Comparison of ENCODE assay signal across 8 mouse cellular contexts in the genomic region with DNA sequence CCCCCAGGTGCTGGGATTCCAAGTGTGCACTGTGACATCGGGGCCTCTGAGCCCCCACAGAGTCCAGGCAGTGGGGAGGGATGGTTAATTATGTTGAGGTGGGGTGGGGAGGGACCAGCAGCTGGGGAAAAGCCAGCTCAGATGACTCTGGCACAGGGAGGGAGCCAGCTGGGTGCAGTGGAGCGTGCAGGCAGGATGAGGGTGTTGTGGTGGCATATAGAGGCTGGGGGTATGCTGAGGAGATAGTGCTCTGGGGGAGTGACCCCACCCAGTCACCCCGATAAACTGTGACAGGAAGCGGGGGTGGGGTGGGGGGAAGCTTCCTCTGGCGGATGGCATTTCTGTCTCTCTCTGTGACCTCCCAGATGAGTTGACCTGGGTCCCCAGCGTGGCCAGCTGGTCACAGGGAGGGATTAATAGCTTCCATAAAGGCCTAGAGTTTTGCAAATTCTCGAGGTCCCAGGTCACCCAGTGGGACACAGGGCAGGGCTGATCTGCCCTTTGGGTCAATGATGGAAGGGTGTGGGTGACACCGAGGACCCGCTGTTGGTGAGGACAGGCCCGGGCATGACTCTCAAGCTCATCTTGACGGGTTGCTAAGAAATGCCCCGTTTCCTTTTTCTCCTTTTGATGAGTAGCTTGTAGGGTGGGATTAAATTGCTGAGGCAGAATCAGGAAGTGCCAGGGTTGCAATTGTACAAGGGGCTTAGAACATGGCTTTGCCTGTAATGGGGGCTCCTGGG. TPM values are rescaled to one million over a fixed set of nuclear protein-coding genes. Genes with fewer than 3 reads are reported as not detected.
A peak's percentile ranks its signal among the peaks of the same experiment; 100 is the strongest.
DNase-seq lines count a peak whose midpoint lies in the region; ATAC-seq and TF ChIP-seq lines count a peak whose summit lies in the region.

No protein-coding gene starts in this region.

- H3K27ac ChIP-seq in MEL (ENCODE audit: control insufficient read depth, low read depth, low read length) = peak overlapping the region; percentile 80
- H3K27ac ChIP-seq in hindbrain, postnatal 0 days = no peak overlapping the region
- H3K27ac ChIP-seq in intestine, embryonic 15.5 days = no peak overlapping the region

- WGBS in hindbrain, postnatal 0 days = 44% methylated on average over 12 of the region's 12 CpGs
- 52% methylated on average over 12 of the region's 12 CpGs for WGBS in intestine, embryonic 15.5 days

- peak; percentile 70 to 74 for DNase-seq in kidney, postnatal 4 days
- no peak for DNase-seq in kidney, postnatal 36 days
- peak; percentile 83 for DNase-seq in MEL (ENCODE audit: low read depth, low spot score)
- peak; percentile 29 for DNase-seq in hindbrain, postnatal 0 days (ENCODE audit: low spot score)
- peak; percentile 87 to 88 for DNase-seq in spleen, postnatal 36 days (ENCODE audit: low spot score in 2 of 2)
- no peak for DNase-seq in yolk sac, embryonic 10.5 days (ENCODE audit: low spot score)
- DNase-seq in adrenal gland, adult 18-20 months (ENCODE audit: low spot score in 2 of 2) = no peak

- peaks cover 33% of the 10 kb centered on the region for H3K79me2 ChIP-seq in MEL (ENCODE audit: control insufficient read depth, insufficient read depth, low read length, poor library complexity)

- TF ChIP-seq RAD21 in MEL (IDR thresholded peaks at IDR 0.05; ENCODE audit: low read depth, low read length) = no peak

- peak; percentile 86 to 92 for TF ChIP-seq EP300 in MEL (IDR thresholded peaks at IDR 0.05; ENCODE audit: low read depth in 1 of 2, low read length in 2 of 2)

- no peaks in the 10 kb centered on the region for H3K27me3 ChIP-seq in MEL (ENCODE audit: control insufficient read depth in 1 of 2, insufficient read depth in 2 of 2, low read length in 2 of 2)
- no peaks in the 10 kb centered on the region for H3K27me3 ChIP-seq in hindbrain, postnatal 0 days (ENCODE audit: insufficient read depth, low read length)
- no peaks in the 10 kb centered on the region for H3K27me3 ChIP-seq in intestine, embryonic 15.5 days (replicated peaks)

- no peak for TF ChIP-seq CTCF in MEL (IDR thresholded peaks at IDR 0.05 in 2 of 3, conservative IDR thresholded peaks at IDR 0.05 in 1 of 3; ENCODE audit: control insufficient read depth in 1 of 3, insufficient read depth in 1 of 3, low read depth in 2 of 3, low read length in 3 of 3, poor library complexity in 1 of 3, severe bottlenecking in 1 of 3)
- TF ChIP-seq CTCF in hindbrain, postnatal 0 days (IDR thresholded peaks at IDR 0.05; ENCODE audit: low read depth) = no peak

- no peak for TF ChIP-seq POLR2A in MEL (IDR thresholded peaks at IDR 0.05; ENCODE audit: control insufficient read depth in 1 of 2, insufficient read depth in 1 of 2, low read depth in 1 of 2, low read length in 2 of 2, poor library complexity in 1 of 2)

- peaks cover 0 to 45% of the 10 kb centered on the region in 2 experiments; a peak in 2 of 4 replicates for H3K36me3 ChIP-seq in MEL (ENCODE audit: control insufficient read depth in 1 of 2, insufficient read depth in 2 of 2, low read length in 2 of 2)
- H3K36me3 ChIP-seq in hindbrain, postnatal 0 days (ENCODE audit: insufficient read depth, low read length) = no peaks in the 10 kb centered on the region
- no peaks in the 10 kb centered on the region for H3K36me3 ChIP-seq in intestine, embryonic 15.5 days

- peaks cover 13 to 44% of the 10 kb centered on the region in 2 experiments for H3K4me1 ChIP-seq in MEL (ENCODE audit: control insufficient read depth in 1 of 2, insufficient read depth in 2 of 2, low read length in 2 of 2)
- peaks cover 2% of the 10 kb centered on the region for H3K4me1 ChIP-seq in hindbrain, postnatal 0 days (ENCODE audit: insufficient read depth, low read length)
- 0 out of 2 replicates have a peak, but pooled peaks cover 2% of the 10 kb centered on the region for H3K4me1 ChIP-seq in intestine, embryonic 15.5 days (replicated peaks)

- no peaks in the 10 kb centered on the region for H3K9me3 ChIP-seq in MEL (replicated peaks; ENCODE audit: insufficient read depth, low read length)
- H3K9me3 ChIP-seq in hindbrain, postnatal 0 days (ENCODE audit: low read length) = no peaks in the 10 kb centered on the region
- no peaks in the 10 kb centered on the region for H3K9me3 ChIP-seq in intestine, embryonic 15.5 days

- no peak overlapping the region for H3K4me2 ChIP-seq in hindbrain, postnatal 0 days (ENCODE audit: low read depth, low read length)
- H3K4me2 ChIP-seq in intestine, embryonic 15.5 days (replicated peaks) = no peak overlapping the region

- peak overlapping the region; percentile 39; the same call in 1 of the 2 replicates for H3K9ac ChIP-seq in MEL (ENCODE audit: control insufficient read depth, low read depth, low read length, poor library complexity, severe bottlenecking)
- no peak overlapping the region for H3K9ac ChIP-seq in hindbrain, postnatal 0 days (replicated peaks; ENCODE audit: low read length)
- H3K9ac ChIP-seq in intestine, embryonic 15.5 days = no peak overlapping the region

- no peak for ATAC-seq in hindbrain, postnatal 0 days
- no peak for ATAC-seq in intestine, embryonic 15.5 days

- no peak overlapping the region for H3K4me3 ChIP-seq in MEL (ENCODE audit: control insufficient read depth in 1 of 2, insufficient read depth in 1 of 2, low read depth in 2 of 2, low read length in 2 of 2)
- no peak overlapping the region for H3K4me3 ChIP-seq in hindbrain, postnatal 0 days (ENCODE audit: low read length)
- H3K4me3 ChIP-seq in intestine, embryonic 15.5 days (replicated peaks) = no peak overlapping the region

TF ChIP-seq in MEL, 35 proteins besides CTCF, POLR2A, EP300 and RAD21:
- TF ChIP-seq MAZ (IDR thresholded peaks at IDR 0.05; ENCODE audit: low read depth, low read length) (peak; percentile 90), TAL1 (IDR thresholded peaks at IDR 0.05; ENCODE audit: low read length) (peak; percentile 83), RCOR1 (IDR thresholded peaks at IDR 0.05; ENCODE audit: low read depth, low read length) (peak; percentile 42; the same call in 1 of the 2 replicates), GATA1 (IDR thresholded peaks at IDR 0.05; ENCODE audit: low read depth, low read length) (peak; percentile 70), HCFC1 (IDR thresholded peaks at IDR 0.05; ENCODE audit: low read depth, low read length) (peak; percentile 50; the same call in 1 of the 2 replicates), UBTF (IDR thresholded peaks at IDR 0.05; ENCODE audit: borderline replicate concordance, insufficient read depth, low read depth, low read length) (no peak), SIN3A (IDR thresholded peaks at IDR 0.05; ENCODE audit: low read length) (peak; percentile 94), POLR2AphosphoS2 (IDR thresholded peaks at IDR 0.05; ENCODE audit: low read length) (no peak), MEF2A (IDR thresholded peaks at IDR 0.05; ENCODE audit: extremely low read depth, insufficient replicate concordance, low read depth, low read length, poor library complexity, severe bottlenecking) (peak; percentile 20; the same call in 1 of the 2 replicates), ELF1 (IDR thresholded peaks at IDR 0.05; ENCODE audit: low read depth, low read length) (0 out of 2 replicates have a peak, but pooled peaks have one; percentile 14), ETS1 (IDR thresholded peaks at IDR 0.05; ENCODE audit: low read depth, low read length) (peak; percentile 100), BHLHE40 (IDR thresholded peaks at IDR 0.05; ENCODE audit: borderline replicate concordance, low read depth, low read length) (peak; percentile 83), SMC3 (IDR thresholded peaks at IDR 0.05; ENCODE audit: low read depth, low read length) (0 out of 2 replicates have a peak, but pooled peaks have one; percentile 5), TCF12 (IDR thresholded peaks at IDR 0.05; ENCODE audit: low read depth, low read length) (peak; percentile 84), POLR2AphosphoS5 (IDR thresholded peaks at IDR 0.05; ENCODE audit: borderline replicate concordance, low read depth, low read length) (no peak), MXI1 (IDR thresholded peaks at IDR 0.05; ENCODE audit: low read depth, low read length) (peak; percentile 6; the same call in 1 of the 2 replicates), JUND (IDR thresholded peaks at IDR 0.05; ENCODE audit: low read depth, low read length) (no peak), MAFK (IDR thresholded peaks at IDR 0.05; ENCODE audit: borderline replicate concordance, low read depth, low read length) (peak; percentile 54; the same call in 1 of the 2 replicates)
TF ChIP-seq in MEL: peak in this region for 14.

RNA-seq across cellular contexts. Expression of a gene that starts 8.2 kb away (rescaled TPM):
- 101 and 116 TPM in 2 replicates for total RNA-seq in MEL (2012; rRNA removed)
- 100 to 1,000 TPM; 234 to 696 TPM for polyA plus RNA-seq in MEL (2012; ENCODE audit: insufficient read depth in 1 of 2, insufficient read length in 2 of 2, low read depth in 1 of 2, low replicate concordance in 2 of 2, missing spikeins in 1 of 2)
- total RNA-seq in hindbrain, postnatal 0 days (2014; rRNA removed) = 42.8 and 71.4 TPM in 2 replicates
- 40.8 and 43.1 TPM in 2 replicates for polyA plus RNA-seq in hindbrain, postnatal 0 days (2015; fragmentation: Nextera tagmentation; extraction: Ambion mirVana)
- 37.9 and 42.4 TPM in 2 replicates for polyA plus RNA-seq in intestine, embryonic 15.5 days (2015; fragmentation: Nextera tagmentation; extraction: Ambion mirVana)
- 10 to 100 TPM; 25.1 to 54.6 TPM for total RNA-seq in adrenal gland, adult 18-20 months (2021)

RNA-seq across cellular contexts. Expression of a gene that starts 23.1 kb away (rescaled TPM):
- not detected in 2 replicates for total RNA-seq in MEL (2012; rRNA removed)
- not detected for polyA plus RNA-seq in MEL (2012; ENCODE audit: insufficient read depth in 1 of 2, insufficient read length in 2 of 2, low read depth in 1 of 2, low replicate concordance in 2 of 2, missing spikeins in 1 of 2)
- total RNA-seq in hindbrain, postnatal 0 days (2014; rRNA removed) = 0.26 and 0.90 TPM in 2 replicates
- polyA plus RNA-seq in hindbrain, postnatal 0 days (2015; fragmentation: Nextera tagmentation; extraction: Ambion mirVana) = 0.71 and 1.2 TPM in 2 replicates
- 0.06 TPM in 1 of 2 replicates, not detected in the other for polyA plus RNA-seq in intestine, embryonic 15.5 days (2015; fragmentation: Nextera tagmentation; extraction: Ambion mirVana)
- total RNA-seq in adrenal gland, adult 18-20 months (2021) = not detected

Comparison
In these comparisons a context has a peak if more than half of its experiments do, and no peak if none do; other contexts are left out.
1. DNase-seq: peak in kidney, postnatal 4 days (2 of 2), MEL (single experiment), hindbrain, postnatal 0 days (single experiment) and spleen, postnatal 36 days (2 of 2); none in kidney, postnatal 36 days (0 of 2), yolk sac, embryonic 10.5 days (single experiment) and adrenal gland, adult 18-20 months (0 of 2).